Mouse (Mus musculus) cerebellum, adult 11 months (tissue): Measurements from ENCODE around the gene Tm4sf19.

Source experiments
- DNase-seq: peaks from one replicate; pipeline ENCODE4 v3.0.0; 2022

Tm4sf19 gene

DNA sequence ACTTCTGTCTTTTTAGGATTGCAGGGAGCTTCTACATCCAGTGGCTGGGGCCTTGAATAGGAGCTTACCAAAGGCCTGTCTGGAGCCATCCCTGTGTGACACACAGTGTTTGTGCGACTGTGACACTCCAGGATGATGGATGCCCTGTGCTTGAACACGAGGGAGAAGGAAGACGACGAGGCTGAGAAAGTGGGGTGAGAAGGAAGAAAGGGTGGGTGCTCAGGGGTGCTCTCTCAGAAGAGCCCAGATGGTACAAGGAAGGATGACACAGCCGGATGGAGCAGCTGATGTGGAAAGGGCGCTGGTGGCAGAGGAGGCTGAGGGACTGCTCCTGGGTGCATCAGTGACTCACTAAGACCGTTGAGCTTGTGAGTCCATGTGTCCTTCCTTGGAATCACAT lies at the start of gene Tm4sf19:
Gene Tm4sf19, plus strand, starts transcription at position 240 of the 400 bp plus-strand sequence.
- DNase-seq, result no peak

DNA sequence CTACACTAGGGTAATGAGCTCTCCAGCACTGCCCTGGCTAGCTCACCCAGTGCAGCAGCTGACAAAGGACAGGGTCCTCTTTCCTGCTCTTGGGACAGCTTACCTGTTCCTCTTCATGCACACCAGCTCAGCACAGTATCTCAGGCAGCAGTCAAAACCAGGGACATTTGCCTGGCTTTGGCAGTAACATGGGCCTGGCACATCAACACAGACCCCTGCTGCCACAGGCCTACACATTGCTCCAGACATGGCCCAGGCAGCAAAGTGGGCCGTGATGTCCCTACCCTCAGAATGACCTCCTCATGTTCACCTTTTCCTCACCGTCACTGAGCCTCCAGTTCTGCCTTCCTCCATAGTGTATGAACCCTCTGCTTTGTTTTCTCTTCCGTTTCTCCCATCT lies 49.5 kb upstream of the Tm4sf19 start:
- DNase-seq, result no peak

DNA sequence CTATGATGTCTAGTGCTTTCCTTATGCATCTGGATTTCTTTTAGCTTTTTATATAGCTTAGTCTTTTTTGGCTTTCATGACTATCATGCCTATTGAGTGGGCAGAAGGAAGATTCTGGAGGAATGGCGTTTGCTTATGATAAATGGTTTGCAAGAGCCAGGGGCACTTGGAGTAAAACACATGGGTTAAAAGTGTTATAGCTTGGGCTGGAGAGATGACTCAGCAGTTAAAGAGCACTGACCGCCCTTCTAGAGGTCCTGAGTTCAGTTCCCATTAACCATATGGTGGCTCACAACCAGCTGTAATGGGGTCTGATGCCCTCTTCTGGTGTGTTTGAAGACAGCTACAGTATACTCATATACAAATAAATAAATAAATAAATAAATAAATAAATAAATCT lies 36.8 kb upstream of the Tm4sf19 start:
- no peak for DNase-seq

DNA sequence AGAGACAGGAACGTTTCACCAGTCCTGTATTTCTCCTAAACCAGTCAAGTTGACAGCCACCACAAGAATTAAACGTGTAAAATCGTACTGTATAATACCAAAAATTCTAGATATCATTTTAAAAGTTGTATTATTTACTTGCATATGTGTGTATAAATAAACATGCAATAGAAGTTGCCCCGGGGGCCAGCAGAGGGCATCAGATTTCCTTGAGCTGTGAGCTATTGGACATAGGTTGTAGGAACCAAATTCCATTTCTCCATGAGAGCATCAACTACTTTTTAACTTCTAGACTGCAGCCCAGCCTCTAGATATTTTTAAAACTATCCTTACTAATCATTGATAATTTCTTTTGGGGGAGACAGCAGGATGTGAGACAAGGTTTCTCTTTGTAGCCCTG lies 29.0 kb upstream of the Tm4sf19 start:
- peak; percentile 8 for DNase-seq

DNA sequence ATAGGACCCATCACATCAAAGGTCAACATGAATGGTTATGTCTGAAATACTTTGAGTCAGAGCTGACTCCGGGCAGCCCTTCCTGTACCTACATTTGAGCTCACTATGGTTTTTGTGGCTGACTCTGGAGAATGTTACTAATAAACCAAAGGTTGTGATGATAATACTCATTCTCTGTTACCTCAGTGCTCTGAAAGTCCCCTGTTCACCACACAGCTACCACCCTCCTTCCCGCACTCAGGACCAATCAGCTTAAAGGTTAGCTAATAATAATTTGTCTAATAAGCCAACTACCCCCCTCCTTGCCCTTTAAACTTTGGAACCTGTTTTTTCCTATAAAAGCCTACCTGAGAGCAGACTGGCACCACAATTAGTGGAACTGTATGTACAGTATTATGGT lies 20.7 kb upstream of the Tm4sf19 start:
- no peak for DNase-seq

DNA sequence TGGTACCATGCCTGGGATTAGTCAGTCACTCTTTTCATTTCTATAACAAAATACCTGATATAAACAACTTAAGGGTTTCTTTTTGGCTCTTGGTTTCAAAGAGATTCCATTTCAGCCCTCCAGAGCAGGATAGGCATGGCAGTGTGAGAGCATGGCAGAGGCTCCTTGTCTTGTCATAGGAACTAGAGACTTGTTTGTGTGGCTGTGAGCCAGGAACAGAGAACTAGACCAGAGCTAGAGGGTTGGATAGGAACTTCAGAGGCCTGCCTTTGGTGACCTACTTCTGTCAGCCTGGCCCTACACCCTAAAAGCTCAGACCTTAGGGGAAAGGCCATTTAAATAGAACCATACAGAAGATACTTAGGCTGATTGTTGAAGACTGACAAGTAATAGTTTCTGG lies 17.4 kb upstream of the Tm4sf19 start:
- DNase-seq, result no peak

DNA sequence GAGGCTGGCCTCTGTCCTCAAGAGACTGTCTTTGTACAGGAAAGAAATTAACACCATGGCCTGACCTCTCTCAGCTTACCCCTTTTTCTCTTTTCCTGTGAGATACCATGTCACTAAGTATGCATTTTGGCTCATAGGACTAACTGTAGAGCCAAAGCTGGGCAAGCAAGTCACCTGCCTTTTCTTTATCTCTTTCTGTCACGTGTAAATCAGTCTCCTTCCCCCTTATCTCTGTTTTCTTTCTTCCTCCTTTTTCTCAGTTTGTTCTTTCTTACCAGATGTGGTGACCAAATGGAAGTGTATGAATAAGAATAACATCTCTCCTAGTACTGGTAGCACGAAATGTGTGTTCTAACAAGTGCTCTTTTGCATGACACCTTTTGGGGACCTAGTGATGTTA lies 15.4 kb upstream of the Tm4sf19 start:
- DNase-seq, result no peak

DNA sequence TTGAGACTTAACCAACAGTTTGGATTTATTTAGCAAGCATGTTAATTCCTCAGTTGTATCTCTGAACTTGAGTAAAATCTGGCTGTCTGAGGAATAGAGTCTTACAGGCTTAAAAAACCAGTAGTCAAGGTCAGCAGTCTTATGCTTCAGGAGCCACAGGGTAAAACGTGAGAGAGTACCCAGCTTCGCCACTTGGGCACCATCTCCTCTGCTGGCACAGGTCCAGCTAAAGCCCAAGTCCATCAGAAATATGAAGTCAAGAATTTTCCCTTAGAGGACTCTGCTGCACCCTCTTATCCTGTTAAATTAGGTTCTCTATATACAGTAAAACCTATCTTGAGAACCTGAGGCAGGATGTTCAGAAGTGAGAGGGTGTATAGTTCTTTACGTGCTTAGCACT lies 13.5 kb upstream of the Tm4sf19 start:
- DNase-seq, result no peak

DNA sequence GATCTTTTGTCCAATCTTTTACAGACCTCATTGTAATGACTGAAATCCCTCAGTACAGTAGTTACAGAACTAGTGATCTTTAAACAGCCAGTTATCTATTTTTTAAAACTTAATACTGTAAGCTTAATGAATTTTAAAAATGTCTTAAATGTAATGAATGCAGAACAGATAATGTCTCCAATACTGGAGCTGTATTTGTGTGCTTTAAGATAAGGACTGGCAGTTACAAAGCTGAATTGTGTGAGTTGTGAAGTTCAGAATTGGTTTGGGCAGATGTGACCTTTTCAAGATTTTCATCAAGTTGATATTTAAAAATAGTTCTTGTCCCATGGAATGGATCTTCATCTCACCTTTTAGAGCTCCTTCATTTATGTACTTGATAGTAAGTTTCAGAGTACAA lies 11.3 kb upstream of the Tm4sf19 start:
- no peak for DNase-seq

DNA sequence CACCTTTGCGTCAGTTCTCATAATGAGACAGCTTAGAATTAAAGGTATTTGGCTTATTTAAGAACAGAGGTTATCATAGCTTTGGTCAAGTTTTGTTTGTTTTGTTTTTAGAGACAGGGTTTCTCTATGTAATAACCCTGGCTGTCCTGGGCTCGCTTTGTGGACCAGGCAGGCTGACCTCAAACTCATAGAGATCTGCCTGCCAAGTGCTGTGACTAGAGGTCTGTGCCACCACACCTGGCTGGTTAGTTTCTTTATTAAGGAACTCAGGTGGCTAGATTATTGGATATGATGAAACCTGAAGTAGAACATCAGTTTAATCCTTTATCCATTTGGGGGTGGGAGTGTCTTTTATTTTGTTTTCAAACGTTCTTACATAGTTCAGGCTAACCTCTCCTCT lies 10.5 kb upstream of the Tm4sf19 start:
- DNase-seq, result no peak

DNA sequence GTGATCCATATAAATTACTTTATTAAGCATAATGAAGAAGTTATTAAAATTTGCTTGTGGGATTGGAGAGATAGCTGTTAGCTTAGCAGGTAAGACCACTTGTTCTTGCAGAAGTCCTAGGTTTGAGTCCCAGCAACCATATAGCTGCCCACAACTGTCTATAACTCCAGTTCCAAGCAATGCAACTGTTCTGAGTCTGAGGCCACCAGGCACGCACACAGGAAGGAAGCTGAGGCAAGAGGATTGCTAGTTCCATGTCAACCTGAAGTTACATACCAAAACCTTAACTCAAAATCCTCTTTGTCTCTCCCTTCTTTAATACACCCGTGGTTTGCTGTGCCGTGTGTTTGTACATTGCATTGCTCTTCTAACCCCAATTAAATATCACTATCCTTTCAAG lies 9.4 kb upstream of the Tm4sf19 start:
- DNase-seq, result no peak

DNA sequence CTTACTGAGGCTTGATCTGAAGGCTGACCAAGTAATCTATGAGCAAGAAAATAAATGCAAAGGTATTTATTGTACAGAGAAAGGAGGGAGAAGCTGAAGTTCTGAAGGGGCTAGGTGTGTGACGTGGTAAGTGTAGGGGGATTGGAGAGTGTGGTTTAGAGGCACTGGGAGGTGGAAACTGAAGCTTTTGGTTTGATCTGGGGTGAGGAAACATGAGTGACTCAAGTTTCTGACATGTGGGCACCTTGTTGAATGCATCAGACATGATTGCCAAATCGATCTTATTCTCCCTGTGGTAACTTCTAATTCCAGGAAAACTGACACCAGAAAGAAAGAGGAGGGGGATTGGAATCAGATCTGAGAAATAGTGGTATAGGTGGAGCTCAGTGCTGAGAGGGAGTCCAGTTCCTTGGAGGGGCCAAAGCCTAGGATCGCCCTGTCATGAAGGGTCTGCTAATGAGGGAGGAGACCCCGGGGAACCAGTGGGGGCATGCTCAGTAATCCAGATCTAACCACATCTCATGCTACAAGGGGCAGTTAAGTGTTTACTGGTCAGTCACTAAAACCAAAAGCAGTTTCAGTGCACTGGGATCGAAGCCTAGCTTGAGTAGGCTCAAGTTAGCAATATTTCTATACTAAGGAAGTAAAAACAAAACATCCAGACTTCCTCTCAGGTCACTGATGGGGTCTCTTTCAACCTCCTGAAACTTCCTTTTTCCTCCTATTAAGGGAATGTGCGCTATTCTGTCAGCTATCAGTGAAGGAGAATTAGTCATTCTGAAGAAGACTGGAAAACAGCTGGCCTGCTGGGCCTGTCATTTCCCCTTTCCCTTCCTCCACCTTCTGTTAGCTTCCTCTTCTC lies 4.4 kb upstream of the Tm4sf19 start:
- DNase-seq, result no peak

DNA sequence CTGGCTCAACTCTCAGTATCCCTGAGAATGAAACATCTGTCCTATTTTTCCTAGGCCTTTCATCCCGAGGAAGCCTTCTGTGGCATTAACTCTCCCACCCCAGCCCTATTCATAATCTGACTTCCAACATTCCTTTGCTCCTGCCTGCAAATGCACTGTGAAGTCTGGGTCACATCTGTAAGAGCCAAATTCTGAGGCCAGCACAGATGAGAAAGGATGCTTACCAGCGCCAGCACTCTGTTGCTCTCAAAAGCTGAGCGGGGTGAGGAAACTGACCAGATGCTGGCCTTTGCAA lies 3.8 kb upstream of the Tm4sf19 start:
- DNase-seq, result no peak

DNA sequence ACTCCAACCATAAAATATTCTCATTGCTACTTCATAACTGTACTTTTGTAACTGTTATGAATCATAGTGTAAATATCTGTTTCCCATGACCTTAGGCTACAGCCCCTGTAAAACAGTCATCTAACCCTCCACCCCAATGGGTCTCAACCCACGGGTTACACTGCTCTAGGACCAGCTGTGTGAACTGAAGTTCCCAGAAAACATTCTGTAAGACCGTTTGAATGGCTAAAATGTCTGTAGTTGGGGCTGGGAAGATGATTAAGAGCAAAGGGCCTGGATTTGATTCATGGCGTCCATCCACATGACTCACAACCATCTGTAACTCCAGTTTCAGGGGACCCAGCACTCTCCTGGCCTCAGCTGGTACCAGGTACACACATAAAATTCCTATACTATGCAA lies 2.1 kb upstream of the Tm4sf19 start:
- no peak for DNase-seq

DNA sequence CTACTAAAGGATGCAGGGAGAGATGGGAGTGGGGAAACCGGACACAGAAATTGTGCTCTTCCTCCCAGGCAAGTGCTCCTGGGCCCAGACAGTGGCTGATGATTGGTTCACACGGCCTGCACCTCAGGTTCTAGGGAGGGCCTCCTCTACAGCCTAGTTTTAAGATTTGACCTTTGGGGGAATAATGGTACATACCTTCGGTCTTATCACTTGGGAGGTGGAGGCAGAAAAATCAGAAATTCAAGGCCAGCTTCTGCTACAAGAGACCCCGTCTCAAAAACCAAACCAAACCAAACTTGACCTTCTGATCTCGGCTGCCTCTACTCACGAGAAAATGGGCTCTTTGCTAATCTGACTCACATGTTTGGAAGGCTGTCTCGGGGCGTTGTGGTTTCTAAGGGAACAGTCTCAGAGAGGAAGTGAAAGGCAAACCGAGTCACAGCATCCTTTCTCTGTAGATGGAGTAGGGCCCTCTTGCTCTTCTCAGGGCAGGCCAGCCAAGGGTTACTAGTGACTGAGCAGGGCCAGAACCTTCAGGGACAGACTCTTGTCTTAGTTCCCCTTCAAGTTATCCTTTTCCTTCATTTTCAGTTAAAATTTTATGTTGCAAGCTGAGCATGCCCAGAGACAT lies 1.1 kb downstream of the Tm4sf19 start:
- DNase-seq, result no peak

DNA sequence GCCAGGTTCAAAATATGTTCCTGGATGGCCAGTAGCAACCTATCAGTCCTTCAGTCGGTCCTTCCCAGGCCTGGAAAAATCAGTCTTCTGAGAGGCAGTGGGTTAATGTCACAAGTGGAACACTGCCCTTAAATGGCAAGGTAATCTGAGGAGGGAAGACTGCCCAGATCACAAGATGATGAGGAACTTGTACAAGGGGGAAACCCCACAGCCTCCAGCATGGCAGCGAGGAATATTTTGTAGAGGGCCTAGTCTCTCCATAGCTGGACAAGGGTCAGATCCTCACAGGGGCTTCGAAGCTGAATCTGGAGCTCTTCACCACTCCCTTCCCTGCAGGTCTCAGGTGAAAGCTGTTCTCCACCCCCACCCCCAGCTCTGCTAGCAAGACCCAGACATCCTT lies 2.5 kb downstream of the Tm4sf19 start:
- DNase-seq, result no peak

DNA sequence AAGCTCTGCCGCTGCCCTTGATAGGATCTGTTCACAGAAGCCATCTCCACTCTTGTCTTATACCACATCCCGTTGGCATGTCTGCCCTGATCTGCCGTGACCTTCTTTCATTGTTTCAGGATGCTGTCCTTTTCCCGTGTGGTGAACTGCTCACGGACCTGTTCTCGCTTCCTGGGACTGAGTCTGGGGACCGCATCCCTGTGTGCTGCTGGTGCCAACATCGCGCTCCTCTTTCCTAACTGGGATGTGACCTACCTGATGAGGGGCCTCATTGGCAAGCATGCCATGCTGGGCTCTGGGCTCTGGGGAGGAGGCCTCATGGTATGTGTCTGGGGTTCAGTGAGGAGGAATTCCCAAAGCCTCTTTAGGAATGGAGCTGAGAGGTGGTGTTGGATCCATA lies 5.4 kb downstream of the Tm4sf19 start:
- no peak for DNase-seq

DNA sequence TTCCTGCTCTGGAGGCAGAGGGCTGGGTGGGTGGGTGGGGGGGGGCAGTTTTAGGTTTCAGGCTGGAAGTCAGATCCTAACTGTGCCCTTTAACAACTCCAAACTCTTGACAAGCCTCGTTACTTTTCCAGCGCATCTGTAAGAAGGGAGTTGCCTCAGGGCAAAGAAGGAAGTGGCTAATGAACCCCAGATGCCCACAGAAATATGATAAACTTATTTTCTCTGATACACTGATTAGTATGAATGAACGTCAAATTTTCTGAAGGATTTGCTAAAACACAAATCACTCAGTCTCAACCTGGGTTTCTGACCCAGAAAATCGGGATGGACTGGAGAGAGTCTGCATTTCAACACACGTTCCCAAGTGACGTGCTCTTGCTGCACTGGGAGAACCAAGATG lies 6.4 kb downstream of the Tm4sf19 start:
- no peak for DNase-seq

DNA sequence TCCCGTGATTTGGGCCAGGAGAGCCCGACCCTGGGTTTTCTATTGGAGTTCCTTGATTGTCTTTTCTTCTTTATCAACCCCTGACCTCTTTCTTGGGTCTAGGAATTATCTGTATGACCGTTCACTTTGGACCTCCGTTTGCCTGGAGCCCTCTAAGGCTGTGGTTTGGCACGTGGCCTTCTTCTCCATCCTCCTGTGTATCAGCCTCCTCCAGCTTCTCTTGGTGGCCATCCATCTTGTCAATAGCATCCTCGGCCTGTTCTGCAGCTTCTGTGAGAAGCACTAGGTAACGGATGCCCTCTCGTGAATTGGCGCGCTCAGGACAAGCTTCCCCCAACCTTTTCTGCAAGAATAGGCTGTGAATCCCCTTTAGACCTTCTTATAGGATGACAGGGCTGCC lies 7.4 kb downstream of the Tm4sf19 start:
- DNase-seq, result no peak

DNA sequence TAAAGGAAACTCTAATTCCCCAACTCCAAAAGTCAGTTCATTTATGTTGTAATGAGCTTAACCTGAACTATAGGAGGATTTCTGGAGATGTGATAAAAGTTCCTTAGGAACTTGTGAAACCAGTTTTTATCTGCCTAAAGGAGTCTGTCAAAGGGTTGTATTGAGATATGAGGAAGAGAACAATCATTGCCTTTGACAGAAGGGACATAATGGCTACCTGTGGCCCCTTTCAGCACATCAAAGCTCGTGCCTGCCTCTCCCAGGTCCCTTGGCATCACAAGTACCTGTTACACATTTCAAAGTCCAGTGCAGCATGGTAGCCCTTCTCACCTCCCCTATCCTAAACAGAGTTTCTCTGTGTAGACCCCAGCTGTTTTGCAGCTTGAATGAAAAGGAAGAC lies 17.2 kb downstream of the Tm4sf19 start:
- no peak for DNase-seq

DNA sequence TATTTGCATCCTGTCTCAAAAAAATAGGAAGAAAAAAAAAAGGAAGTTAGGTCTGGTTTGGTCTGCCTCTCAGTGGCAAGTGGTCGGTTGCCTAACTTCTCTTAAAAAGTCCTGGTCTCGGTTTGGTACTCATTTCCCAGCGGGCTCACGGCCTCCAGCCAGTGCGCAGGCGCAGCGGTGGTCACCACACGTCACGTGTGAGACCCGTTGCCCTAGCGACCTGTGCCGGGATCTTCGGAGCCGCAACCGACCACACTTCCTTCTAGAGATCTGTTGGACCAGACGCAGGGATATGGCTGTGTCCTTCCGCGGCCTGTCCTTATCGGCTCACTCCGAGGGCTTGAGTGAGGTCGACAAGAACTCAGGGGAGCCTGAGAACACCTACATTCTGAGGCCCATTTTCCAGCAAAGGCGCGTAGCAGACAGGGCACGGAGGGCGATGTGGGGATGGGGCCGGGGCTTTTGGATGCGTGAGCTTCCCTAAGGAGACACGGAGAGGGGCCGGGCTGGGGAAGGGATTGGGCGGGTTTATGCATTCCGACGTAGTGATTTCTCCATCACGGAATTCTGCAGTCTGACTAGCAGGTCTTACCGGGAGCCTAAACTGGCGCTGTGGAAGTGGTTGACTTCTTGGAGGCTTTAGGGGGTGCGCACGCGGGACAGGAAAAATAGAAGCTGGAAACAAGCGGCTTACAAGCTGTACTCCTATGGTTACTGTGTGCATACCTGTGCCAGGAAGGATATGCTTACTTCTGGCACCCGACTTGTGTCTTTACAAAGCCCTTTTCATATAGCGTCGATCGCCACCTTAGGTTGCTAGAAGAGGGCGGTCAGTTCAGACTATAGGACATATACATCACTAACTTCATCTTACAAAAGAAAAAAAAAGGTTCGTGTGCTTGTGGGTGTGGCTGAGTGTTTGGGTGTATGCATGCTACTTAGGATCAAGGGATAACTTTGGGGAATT lies 19.5 kb downstream of the Tm4sf19 start, which contains the start of gene Tctex1d2:
Gene Tctex1d2, plus strand, starts transcription at position 186 of the 967 bp plus-strand sequence.
- DNase-seq, result peak; percentile 91

DNA sequence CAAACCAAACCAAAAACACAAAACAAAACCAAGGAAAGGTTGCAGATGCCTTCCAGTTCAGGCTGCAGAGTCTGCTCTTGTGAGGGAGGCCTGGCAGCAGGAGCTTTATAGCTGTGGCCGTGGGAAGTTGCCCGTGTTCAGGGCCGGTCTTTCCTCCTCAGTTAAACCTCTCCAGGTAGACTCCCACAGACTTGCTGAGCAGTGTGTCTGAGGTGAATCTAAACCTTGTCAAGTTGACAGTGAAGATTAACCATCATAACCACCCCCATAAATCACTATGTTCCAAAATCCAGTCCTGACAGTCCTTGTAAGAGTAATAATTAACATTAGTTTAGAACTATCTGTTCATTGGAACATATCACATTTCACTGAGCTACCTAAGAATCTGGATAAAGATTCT lies 27.2 kb downstream of the Tm4sf19 start:
- no peak for DNase-seq

DNA sequence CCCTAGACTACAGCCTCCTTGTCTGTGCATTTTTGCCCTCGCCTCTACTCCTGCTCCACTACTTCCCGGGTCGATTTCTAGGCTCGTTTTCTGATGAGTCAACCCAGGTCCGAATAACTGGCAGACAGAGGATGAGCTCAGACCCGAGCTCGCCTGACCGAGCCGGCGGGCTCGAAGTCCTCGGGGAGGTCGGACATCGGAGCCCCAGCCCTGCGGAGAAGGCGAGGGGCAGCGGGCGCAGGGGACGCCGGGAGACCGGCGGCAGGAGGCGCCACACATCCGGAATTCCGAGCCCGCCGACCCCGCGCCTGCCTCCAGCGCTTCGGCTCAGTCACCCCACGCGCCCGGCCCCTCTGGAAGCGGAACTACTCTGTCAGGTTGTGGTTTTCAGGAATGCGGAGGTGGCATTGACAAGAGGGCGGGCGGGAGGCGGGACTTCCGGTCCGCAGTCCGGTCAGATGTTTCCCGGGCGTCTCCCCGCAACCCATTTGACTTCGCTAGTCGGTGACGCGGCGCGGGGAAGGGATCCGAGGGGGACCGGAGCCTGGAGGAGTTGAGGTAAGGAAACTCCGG lies 30.3 kb downstream of the Tm4sf19 start, which contains the start of gene Pcyt1a:
Gene Pcyt1a, plus strand, starts transcription at position 448 of the 573 bp plus-strand sequence.
- DNase-seq, result peak; percentile 85
